Mouse (Mus musculus) thymus, adult 2 months (tissue): ENCODE measurements around the gene 2610301B20Rik.

Experiments
- CTCF ChIP-seq: fragments of 200-500 bp; IDR thresholded peaks from 2 replicates; pipeline ENCODE4 v1.5.1; 2012; ENCODE audit warnings: mild to moderate bottlenecking, control low read depth, low read length, moderate library complexity, borderline replicate concordance; ENCODE audit not compliant: control insufficient read depth, poor library complexity, insufficient read depth; ENCODE audit errors: extremely low read depth
- POLR2A ChIP-seq: fragments of 200-500 bp; IDR thresholded peaks from 2 replicates; pipeline ENCODE4 v1.6.1; 2012; ENCODE audit warnings: mild to moderate bottlenecking, low read length, control low read depth, moderate library complexity; ENCODE audit not compliant: control insufficient read depth, poor library complexity, insufficient read depth; ENCODE audit errors: extremely low read depth

DNA sequence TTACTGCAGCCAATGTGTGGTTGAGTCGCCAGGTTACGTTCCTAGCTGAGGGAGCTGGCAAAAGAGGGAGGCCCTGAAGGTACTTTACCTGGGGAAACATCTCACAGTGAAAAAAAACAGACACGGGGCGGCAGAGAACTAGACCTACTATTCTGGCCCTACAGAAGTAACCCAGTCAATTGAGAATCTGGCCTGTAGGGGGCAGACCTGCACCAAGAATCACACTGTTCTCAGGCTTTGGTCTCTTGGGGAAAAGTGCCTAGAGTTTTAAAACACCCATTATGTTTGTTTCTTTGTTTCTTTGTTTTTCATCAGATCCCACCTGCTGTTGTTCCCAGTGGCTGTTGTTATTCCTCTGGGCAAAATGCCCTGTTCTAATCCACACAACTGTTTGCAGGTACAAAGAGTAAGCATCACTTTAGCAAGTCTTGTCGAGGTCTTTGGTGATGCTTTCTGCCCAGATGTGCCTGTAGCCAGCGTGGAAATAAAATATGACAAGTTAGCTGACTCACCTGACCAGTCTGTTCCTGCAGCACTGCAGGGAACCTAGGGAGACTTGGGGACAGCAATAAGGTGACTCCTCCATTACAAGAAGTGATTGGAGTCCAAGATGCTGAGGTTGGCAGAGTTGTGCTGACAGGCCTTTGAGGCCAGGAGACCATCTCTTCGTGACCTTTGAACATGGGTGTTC lies 38.5 kb downstream of the 2610301B20Rik start:
- TF ChIP-seq CTCF (no peak), POLR2A (no peak)
